Mouse (Mus musculus) liver, embryonic 14.5 days (tissue): ENCODE results near the gene Shld2.

Experiments used
- CTCF ChIP-seq: IDR thresholded peaks from 2 replicates; pipeline ENCODE4 v1.5.1; 2016; ENCODE audit warnings: antibody characterized with exemption, low read depth, control low read depth
- EP300 ChIP-seq: IDR thresholded peaks from 2 replicates; pipeline ENCODE4 v1.6.1; 2016; ENCODE audit warnings: antibody characterized with exemption, low read depth

DNA sequence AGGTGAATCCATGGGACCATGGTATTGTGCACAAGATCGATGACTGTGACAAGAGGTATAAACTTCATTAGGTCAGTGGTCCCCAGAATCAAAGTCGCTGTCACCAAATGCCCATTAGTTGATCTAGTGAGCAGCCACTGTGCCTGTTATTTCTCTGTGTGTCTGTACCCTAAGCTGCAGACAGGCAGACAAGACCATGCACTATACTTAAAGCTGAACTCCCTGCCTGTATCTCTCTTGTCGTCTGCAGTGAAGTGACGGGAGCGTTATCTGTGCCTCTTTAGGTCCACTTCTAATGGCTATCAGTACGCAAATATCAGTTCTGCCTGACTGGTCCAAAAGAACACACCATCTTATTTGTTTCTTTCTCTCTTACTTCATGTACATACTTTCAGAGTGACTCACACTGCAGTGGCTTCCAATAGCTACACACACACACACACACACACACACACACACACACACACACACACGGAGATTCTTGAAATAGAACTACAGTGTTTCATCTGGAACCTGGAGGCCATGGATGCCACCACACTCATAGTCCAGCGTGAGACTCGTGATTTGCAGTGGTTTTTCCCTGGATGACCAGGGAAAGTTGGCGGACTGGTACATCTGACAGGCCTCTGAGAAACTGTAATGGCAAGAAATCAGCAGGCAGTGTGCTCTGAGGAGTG is 81.3 kb downstream of the Shld2 start:
- TF ChIP-seq CTCF (no peak), EP300 (no peak)
